Mouse (Mus musculus): ENCODE data around the gene Vps45.

Gene Vps45

DNA sequence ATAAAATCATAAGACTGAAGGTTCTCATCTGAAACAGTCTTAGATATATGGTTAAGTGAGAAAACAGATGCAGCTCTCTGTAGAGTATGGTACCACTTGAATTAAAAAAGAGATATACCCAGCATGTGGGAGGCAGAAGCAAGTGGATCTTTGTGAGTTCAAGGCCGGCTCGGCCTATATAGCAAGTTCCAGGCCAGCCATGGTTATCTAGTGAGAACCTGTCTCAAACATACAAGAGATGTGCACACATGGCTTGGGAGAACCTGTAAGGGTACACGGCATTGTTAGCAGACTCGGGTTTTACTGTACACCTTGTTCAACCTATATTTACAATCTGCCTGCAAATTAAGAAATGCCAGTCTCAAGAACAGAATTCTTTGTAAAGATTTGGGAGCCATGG, 19.4 kb downstream of the Vps45 start:
- DNase-seq (ENCODE audit: low spot score in 2 of 2), result no peak

- DNase-seq (ENCODE audit: low spot score in 2 of 2), result no peak
These were observed 20.1 kb downstream of the Vps45 start for GRCm38 (mm10) chr3:96038156-96038555.

DNA sequence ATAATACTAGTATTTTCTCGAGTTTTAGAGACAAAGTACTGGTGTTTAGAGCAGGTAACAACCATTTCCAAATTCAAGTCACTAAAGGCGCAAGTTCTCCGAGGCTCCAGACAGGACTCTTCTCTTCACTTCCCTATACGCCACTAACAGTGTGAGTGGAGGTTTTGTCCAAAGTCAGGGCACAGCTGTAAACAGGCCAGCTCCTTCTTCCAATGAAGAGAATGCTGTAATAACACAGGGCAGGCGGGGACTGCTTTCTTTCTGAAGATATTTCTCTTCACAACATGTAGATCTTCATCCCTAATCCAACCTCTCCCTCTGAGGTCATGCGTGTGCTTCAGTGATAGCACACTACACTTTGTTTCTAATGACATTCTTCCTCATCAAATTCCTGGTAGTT, 21.5 kb downstream of the Vps45 start:
- DNase-seq (ENCODE audit: low spot score in 2 of 2), result no peak

DNA sequence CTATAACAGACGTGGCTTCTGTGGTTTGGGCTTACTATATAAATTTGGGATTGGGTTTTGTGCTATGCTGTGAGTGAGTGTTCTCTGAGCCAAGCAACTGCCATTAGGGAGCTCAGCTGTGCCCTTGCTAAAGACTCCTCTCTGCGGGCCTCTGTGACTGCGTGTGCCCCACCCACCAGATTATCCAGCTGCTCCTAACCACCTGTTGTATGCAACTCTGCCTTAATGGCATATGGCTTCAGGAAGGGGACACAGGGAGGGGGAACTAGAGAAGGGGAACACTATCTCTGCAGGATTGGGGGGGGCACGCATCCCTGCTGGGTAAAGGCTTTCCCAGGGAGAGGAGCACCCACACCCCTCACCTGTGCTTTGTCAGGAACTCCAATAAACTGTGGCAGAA, 25.2 kb downstream of the Vps45 start:
- no peak for DNase-seq (ENCODE audit: low spot score in 2 of 2)

GRCm38 (mm10) chr3:96032652-96033017, 25.6 kb downstream of the Vps45 start:
- DNase-seq (ENCODE audit: low spot score in 2 of 2), result no peak

- DNase-seq (ENCODE audit: low spot score in 2 of 2), result no peak
These were observed 26.1 kb downstream of the Vps45 start for GRCm38 (mm10) chr3:96031991-96032651.

DNA sequence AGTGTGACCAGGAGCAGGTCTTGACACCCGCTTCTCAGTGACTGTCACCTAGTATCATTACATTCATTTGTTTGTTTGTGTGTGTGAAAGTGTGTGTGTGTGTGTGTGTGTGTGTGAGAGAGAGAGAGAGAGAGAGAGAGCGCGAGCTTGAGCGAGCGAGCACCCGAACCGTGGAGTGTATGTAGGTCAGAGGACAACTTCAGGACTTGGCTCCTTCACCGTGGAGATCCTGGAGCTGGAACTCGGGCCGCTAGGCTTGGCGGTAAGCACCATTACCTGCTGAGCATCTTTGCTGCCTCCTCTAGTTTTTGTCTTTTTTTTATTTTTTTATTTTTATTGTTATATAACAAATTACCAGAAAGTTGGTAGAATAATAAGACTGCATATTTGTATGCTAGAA, 28.5 kb downstream of the Vps45 start:
- no peak for DNase-seq (ENCODE audit: low spot score in 2 of 2)

- DNase-seq (ENCODE audit: low spot score in 2 of 2), result no peak
These were observed 28.9 kb downstream of the Vps45 start for GRCm38 (mm10) chr3:96029336-96029735.

GRCm38 (mm10) chr3:96027875-96028274, 30.4 kb downstream of the Vps45 start:
- no peak for DNase-seq (ENCODE audit: low spot score in 2 of 2)

DNA sequence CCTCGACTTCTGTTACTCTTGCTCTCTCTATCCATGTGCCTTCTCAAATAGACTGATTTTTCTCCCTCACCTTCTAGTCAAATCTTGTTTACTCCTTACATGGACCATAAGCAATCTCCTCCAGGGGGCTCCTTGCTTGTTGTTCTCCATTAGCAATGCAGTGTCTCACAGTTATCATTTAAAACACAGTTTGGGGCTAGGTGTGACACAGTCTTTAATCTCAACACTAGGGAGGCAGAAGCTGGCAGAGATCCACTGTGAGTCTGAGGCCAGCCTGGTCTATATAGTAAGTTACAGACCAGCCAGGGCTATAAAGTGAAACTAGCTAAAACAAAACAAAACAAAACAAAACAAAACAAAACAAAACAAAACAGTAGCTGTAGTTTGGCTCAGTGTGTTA, 31.1 kb downstream of the Vps45 start:
- no peak for DNase-seq (ENCODE audit: low spot score in 2 of 2)

GRCm38 (mm10) chr3:96021421-96022128, 36.7 kb downstream of the Vps45 start:
- no peak for DNase-seq (ENCODE audit: low spot score in 2 of 2)

DNA sequence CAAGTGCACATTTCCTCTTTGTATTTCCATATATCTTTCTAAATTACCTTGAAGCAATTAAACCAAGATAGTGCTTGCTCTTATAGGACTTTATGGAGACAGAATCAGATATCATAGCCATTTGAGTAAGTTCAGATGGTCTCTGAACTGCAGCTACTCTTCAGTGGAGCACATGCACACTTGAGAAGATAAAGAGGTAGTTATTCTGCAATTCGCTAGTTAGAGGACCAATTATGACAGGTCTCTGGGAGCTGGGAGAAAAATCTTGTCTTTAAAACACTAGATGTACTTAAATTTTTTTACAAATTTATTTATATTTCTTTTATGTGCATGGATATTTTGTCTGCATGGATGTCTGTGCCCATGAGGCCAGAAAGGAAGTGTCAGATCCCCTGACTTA, 37.5 kb downstream of the Vps45 start:
- no peak for DNase-seq (ENCODE audit: low spot score in 2 of 2)

DNA sequence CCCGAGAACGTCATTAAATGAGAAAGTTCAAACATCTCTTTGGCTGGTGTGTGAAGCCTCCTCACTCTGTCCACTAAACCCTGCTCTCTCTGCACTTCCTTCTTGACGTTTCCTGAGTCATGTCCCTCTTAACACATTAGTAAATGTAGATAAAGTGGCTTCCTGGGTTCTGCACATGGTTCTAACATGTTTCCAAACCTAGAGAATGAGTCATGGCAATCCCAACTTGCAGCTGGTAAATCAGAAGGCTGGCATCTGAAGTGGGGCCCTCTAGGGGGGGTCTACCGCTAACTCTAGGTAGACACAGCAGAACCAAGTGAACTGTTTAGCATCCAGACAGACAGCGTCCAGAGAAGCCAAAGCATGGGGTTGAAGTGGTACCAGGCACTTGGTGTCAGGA, 40.8 kb downstream of the Vps45 start:
- no peak for DNase-seq (ENCODE audit: low spot score in 2 of 2)

- DNase-seq (ENCODE audit: low spot score in 2 of 2), result no peak
These were observed 41.9 kb downstream of the Vps45 start for GRCm38 (mm10) chr3:96016257-96016889.

GRCm38 (mm10) chr3:96015681-96016080, 42.6 kb downstream of the Vps45 start:
- DNase-seq (ENCODE audit: low spot score in 2 of 2), result no peak

GRCm38 (mm10) chr3:96012805-96013204, 45.5 kb downstream of the Vps45 start:
- no peak for DNase-seq (ENCODE audit: low spot score in 2 of 2)

DNA sequence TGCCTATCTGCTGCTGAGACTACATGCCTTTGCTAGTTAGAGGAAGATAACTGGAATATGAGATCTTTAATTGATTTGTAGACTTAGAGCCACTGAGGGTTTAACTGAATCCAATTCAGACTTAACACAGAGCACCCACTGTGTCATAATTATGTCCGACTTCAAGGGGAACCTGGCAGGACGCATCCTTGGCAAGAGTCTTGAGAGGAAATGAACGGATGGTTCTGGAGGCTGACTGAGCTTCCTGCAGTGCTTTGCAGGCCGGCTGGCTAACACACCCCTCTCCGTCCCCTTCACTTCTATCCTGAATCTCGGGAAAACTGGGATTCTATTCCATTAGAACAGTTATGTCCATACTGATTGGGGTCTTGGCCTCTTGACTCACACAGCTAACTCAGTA, 49.8 kb downstream of the Vps45 start:
- no peak for DNase-seq (ENCODE audit: low spot score in 2 of 2)

- DNase-seq (ENCODE audit: low spot score in 2 of 2), result no peak
These were observed 56.7 kb downstream of the Vps45 start for GRCm38 (mm10) chr3:96001560-96001959.

DNA sequence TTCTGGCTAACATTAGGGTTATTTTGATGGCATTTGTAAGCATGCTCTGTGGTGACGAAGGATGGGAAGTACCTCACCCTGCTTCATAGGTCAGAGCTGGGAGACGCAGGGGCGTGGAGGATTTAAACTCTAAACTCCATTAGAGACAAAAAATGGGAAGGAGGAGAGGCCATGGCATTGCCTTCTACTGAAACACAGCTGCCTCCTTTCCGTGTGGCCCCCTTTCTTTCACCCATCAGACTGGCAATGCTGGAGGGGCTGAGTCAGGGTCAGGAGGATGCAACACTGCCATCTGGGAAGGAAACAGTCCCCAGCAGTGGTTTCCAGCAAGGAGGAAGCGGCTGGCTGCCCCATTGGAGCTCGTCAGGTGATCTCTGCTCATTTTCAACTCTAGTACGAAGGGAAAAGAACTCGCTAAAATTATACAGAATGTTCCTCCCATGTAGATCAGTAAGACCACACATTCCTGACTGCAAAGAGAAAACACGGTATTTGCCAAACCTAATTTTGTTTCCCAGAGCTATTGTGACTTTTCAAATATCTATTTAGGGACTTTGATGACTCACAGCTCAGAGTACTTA, 57.3 kb downstream of the Vps45 start:
- no peak for DNase-seq (ENCODE audit: low spot score in 2 of 2)

DNA sequence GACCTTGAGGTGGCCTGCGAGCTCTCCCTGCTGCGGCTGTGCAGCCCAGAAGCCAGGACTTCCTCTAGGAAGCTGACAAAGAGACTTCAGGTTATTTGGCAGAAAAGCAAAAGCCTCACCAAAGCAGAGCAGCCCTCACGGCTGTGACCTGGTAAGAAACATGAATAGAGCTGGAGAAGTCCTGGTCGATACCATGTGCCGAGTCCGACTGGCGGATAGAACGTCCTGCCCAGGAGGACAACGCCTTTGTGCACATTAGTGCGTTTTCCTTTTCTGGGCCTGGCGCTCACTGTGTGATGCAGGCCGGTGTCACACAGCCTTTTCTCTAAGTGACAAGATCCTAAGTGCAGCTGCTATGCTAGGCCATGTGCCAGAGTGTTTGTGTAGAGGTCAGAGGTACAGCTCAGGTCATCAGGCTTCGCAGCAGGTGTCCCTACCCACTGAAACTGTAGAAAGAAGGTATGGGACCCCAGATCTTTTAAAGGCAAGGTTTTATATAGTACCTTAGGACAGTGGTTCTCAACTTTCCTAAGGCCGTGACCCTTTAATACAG, 58.1 kb downstream of the Vps45 start:
- DNase-seq (ENCODE audit: low spot score in 2 of 2), result no peak

GRCm38 (mm10) chr3:95999308-96000079, 58.8 kb downstream of the Vps45 start:
- no peak for DNase-seq (ENCODE audit: low spot score in 2 of 2)

DNA sequence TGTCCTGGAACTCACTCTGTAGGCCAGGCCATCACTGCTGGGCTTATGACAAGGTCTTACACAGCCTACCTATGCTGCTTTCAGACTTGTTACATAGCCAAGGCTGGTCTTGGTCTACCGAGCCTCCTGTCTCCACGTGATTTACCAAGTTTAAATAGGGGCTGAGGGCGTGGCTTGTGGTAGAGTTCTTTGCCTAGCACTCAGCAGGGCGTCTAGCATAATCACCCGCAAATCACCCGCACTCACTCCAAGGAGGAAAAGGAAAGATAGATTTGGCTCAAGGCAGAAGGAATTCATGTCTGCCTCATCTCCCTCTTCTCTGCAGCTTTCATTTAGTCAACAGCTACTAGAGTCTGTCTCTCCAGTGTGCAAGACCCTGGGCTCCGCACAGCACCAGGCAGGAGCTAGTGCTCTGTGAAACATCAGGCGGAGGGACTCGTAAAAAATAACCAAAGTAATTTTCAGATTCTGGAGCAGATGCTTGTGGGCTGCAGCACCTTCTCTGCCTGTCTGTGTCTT, 61.0 kb downstream of the Vps45 start:
- no peak for DNase-seq (ENCODE audit: low spot score in 2 of 2)

All from urinary bladder, adult 18-20 months (tissue).